In genomic region chr9:113378525-113378924, GRCm38 (mm10) we compare ENCODE assay signal across 30 mouse cellular contexts.
DNase-seq lines count a peak whose midpoint lies in the region; ATAC-seq and TF ChIP-seq lines count a peak whose summit lies in the region.
"Had no signal": no experiment of that assay in that cellular context is flagged by ENCODE, and none has a peak within 500 bp of the region (broad histone marks: within the 10 kb centered on the region; RNA-seq: fewer than 3 reads in every experiment).

No protein-coding gene starts in this region.

- peak; percentile 43 for DNase-seq in 3T3-L1 (ENCODE audit: low read depth, low spot score)
- DNase-seq in Muller cell, postnatal 12 days (ENCODE audit: inconsistent ontology term): peak; percentile 84
- DNase-seq in cerebellum, postnatal 4 days (ENCODE audit: low spot score in 2 of 2): no peak
- DNase-seq in spleen, adult 12 weeks (ENCODE audit: low spot score): no peak
- DNase-seq: adrenal gland, adult 8-10 months; adrenal gland, postnatal 25 days; B cell, adult 2 months; cerebellum, adult 11-12 months; cerebellum, adult 9-10 months; cerebellum, postnatal 14 days; forebrain, postnatal 0 days; gastrocnemius, adult 2 months; gastrocnemius, postnatal 25 days; heart, adult 18-20 months; heart, postnatal 10 days; heart, postnatal 36 days; kidney, adult 11 months had no signal

- no peak overlapping the region for H3K4me3 ChIP-seq in embryonic fibroblast, embryonic 13.5 days (ENCODE audit: insufficient read depth, low read length)
- H3K4me3 ChIP-seq: embryonic facial prominence, embryonic 12.5 days; embryonic facial prominence, embryonic 15.5 days; erythroblast, embryonic 14.5 days; forebrain, embryonic 10.5 days; forebrain, embryonic 13.5 days; gastrocnemius, adult 2 months; heart, embryonic 12.5 days; heart, embryonic 15.5 days; hindbrain, embryonic 10.5 days; hindbrain, embryonic 13.5 days; intestine, embryonic 15.5 days had no signal

- TF ChIP-seq CTCF in embryonic fibroblast, embryonic 13.5 days (IDR thresholded peaks at IDR 0.05; ENCODE audit: borderline replicate concordance, insufficient read depth, low read length): no peak

- ATAC-seq in CD4-positive, CD25-positive, alpha-beta regulatory T cell, adult 4 months: no peak
- ATAC-seq: activated CD4-positive, CD25-positive, alpha-beta regulatory T cell, adult 4 months; forebrain, embryonic 13.5 days; forebrain, postnatal 0 days; intestine, embryonic 15.5 days had no signal

- peak overlapping the region; percentile 76 for H3K27ac ChIP-seq in embryonic fibroblast, embryonic 13.5 days (ENCODE audit: insufficient read depth, low read length)
- H3K27ac ChIP-seq: embryonic facial prominence, embryonic 12.5 days; embryonic facial prominence, embryonic 15.5 days; forebrain, embryonic 10.5 days; forebrain, embryonic 13.5 days; gastrocnemius, adult 2 months; heart, embryonic 15.5 days; hindbrain, embryonic 10.5 days; hindbrain, embryonic 13.5 days; intestine, embryonic 15.5 days had no signal

- H3K4me1 ChIP-seq in embryonic fibroblast, embryonic 13.5 days (ENCODE audit: control insufficient read depth, insufficient read depth, low read length): peaks cover 5% of the 10 kb centered on the region
- H3K4me1 ChIP-seq: embryonic facial prominence, embryonic 15.5 days; intestine, embryonic 15.5 days had no signal

- TF ChIP-seq POLR2A in embryonic fibroblast, embryonic 13.5 days (IDR thresholded peaks at IDR 0.05; ENCODE audit: low read depth, low read length): no peak

Comparison
In these comparisons a context has a peak if more than half of its experiments do, and no peak if none do; other contexts are left out.
1. DNase-seq: peak in 3T3-L1 (single experiment) and Muller cell, postnatal 12 days (single experiment); none in cerebellum, postnatal 4 days (0 of 2) and spleen, adult 12 weeks (single experiment).